Mouse (Mus musculus) heart, embryonic 10.5 days (tissue): Measurements from ENCODE around the gene Krtap27-1. TPM values are rescaled to one million over a fixed set of nuclear protein-coding genes. Genes with fewer than 3 reads are reported as not detected.

ENCODE experiments used
- DNase-seq: peaks from one replicate; pipeline ENCODE4 v3.0.0-alpha.2; 2017; ENCODE audit warnings: low spot score
- H3K27ac ChIP-seq: fragments of 300-500 bp; sonication (generic); 2 replicates; pipeline ENCODE4 v1.5.1; 2016; ENCODE audit warnings: mild to moderate bottlenecking
- H3K27me3 ChIP-seq: fragments of 300-500 bp; sonication (generic); 2 replicates; pipeline ENCODE4 v1.6.1; 2016; ENCODE audit warnings: mild to moderate bottlenecking; ENCODE audit not compliant: poor library complexity, insufficient read depth, severe bottlenecking
- H3K36me3 ChIP-seq: fragments of 300-500 bp; sonication (generic); 2 replicates; pipeline ENCODE4 v1.6.1; 2016; ENCODE audit warnings: mild to moderate bottlenecking, moderate library complexity
- H3K4me1 ChIP-seq: fragments of 300-500 bp; sonication (generic); 2 replicates; pipeline ENCODE4 v1.6.1; 2016; ENCODE audit warnings: mild to moderate bottlenecking
- H3K4me3 ChIP-seq: fragments of 300-500 bp; sonication (generic); 2 replicates; pipeline ENCODE4 v1.5.1; 2016; ENCODE audit warnings: mild to moderate bottlenecking, moderate library complexity
- H3K9me3 ChIP-seq: fragments of 300-500 bp; sonication (generic); 2 replicates; pipeline ENCODE4 v1.6.1; 2016; ENCODE audit warnings: mild to moderate bottlenecking, moderate library complexity
- WGBS: fragments of 180-500 bp; shearing (Covaris S2); methylation state at CpG from one replicate; pipeline ENCODE4 v1.1.7; 2016; 5-methylcytosine and 5-hydroxymethylcytosine counted together
- polyA plus RNA-seq: library from polyadenylated mRNA; unstranded; fragments of >200 nt; fragmentation: Nextera tagmentation; extraction: Ambion mirVana; gene quantifications from 2 replicates; pipeline ENCODE4 v1.2.1, GENCODE M21; 2016

Gene Krtap27-1
- not detected in 2 replicates for polyA plus RNA-seq

DNA sequence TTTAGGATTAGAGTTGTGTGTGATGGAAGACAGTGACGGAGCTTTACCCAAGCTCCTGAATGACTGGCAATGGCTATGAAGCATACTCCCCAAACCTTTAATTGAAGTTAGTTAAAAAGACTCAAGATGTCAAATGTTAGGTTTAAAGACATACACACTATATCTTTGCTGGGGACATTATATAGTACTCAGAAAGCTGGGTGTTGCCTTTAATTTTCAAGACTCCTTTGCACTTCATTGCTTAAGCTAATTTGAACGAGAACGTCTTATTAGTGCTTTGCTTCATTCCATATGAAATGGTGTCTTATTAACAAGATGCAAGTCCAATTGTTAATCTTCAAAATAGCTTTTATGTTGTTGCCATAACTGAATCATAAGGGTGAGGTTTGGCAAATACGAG lies at the start of gene Krtap27-1:
TSS of gene Krtap27-1 (minus strand) at position 101 of the 400 bp plus-strand sequence.
- WGBS, result 89% methylated on average over 4 of the region's 4 CpGs
- no peaks in the 10 kb centered on the region for H3K9me3 ChIP-seq
- H3K27ac ChIP-seq, result no peak within 1 kb of the TSS
- H3K4me3 ChIP-seq, result no peak within 1 kb of the TSS
- H3K4me1 ChIP-seq, result no peaks in the 10 kb centered on the region
- H3K27me3 ChIP-seq, result no peaks in the 10 kb centered on the region
- DNase-seq, result no peak
- no peaks in the 10 kb centered on the region for H3K36me3 ChIP-seq

DNA sequence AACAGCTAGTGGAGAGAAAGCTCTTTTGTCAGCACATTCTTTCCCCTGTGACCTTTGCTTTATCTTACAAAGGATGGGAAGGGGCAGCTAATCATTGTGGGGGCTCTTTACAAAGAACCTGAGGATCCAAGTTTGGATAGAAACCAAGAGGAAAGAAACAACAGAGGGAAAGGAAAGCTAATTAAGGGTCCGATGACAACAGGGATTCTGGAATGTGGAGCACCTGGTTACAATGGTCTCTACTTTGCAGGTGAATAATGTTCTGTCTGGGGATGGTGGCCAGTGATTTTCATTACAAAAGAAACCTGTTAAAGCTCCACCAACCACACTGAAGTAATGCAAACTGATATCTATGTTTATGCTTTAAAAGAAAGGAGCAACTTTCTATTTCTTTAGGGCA lies 48.6 kb upstream of the Krtap27-1 start:
- WGBS, result 37% methylated on average over 1 of the region's 1 CpGs
- H3K9me3 ChIP-seq, result no peaks in the 10 kb centered on the region
- H3K4me1 ChIP-seq, result no peaks in the 10 kb centered on the region
- no peak overlapping the region for H3K27ac ChIP-seq
- no peaks in the 10 kb centered on the region for H3K27me3 ChIP-seq
- no peak overlapping the region for H3K4me3 ChIP-seq
- H3K36me3 ChIP-seq, result no peaks in the 10 kb centered on the region
- DNase-seq, result no peak

DNA sequence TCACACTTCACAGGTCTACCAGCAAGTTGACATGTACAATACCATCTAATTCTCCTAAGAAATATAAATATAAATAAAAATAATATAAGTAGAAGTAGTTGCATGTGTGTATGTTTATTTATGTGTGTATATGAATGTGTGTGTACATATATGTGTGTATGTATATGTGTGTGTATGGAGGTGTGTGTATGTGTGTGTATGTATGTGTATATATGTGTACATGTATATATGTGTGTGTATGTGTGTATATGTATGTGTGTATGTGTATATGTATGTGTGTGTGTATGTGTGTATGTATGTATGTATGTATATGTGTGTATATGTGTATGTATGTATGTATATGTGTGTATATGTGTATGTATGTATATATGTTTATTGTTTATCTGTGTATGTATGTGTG lies 45.1 kb upstream of the Krtap27-1 start:
- H3K4me3 ChIP-seq, result no peak overlapping the region
- no peak for DNase-seq
- H3K27ac ChIP-seq, result no peak overlapping the region
- H3K9me3 ChIP-seq, result no peaks in the 10 kb centered on the region
- H3K27me3 ChIP-seq, result no peaks in the 10 kb centered on the region
- no peaks in the 10 kb centered on the region for H3K36me3 ChIP-seq
- no peaks in the 10 kb centered on the region for H3K4me1 ChIP-seq

DNA sequence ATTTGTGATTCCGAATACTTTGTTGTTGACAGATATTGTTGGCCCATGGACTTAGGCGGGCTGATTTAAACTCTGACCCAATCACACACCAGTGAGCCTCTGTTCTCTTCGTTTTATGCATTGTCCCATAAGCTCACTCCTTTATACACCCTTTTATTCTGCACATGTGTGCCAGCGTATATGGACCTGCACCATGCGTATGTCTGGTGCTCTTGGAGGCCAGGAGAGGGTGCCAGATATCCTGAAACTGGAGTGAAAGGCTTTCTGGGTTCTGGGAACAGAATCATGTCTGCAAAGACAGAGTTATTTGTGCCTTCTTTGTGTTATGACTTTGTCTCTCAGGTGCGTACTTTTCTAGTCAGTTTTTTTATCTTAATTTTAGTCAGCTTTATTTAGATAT lies 39.8 kb upstream of the Krtap27-1 start:
- Histone ChIP-seq H3K4me1 (no peaks in the 10 kb centered on the region), H3K27ac (no peak overlapping the region), H3K36me3 (no peaks in the 10 kb centered on the region), H3K27me3 (no peaks in the 10 kb centered on the region), H3K9me3 (no peaks in the 10 kb centered on the region), H3K4me3 (no peak overlapping the region)
- 81% methylated on average over 6 of the region's 6 CpGs for WGBS
- DNase-seq, result no peak

DNA sequence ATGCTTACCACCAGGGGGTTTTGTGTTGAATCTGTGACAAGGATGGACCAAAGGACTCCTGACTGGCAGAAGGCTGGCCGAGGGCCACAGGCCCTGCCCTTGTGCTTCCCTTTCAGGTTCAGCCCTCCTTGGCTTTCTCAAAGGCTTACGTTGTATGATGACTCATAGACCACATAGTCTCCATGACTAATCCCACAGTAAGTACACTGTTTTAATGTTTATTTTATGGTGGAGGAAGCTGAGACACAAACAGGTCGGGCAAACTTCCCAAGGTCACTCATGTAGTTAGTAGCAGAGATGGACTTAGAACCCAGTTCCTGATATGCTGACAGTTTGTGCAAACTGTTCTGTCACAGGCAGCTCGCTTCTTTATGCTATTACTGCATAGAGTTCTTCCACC lies 39.3 kb upstream of the Krtap27-1 start:
- Histone ChIP-seq H3K4me1 (no peaks in the 10 kb centered on the region), H3K27ac (no peak overlapping the region), H3K27me3 (no peaks in the 10 kb centered on the region), H3K36me3 (no peaks in the 10 kb centered on the region), H3K9me3 (no peaks in the 10 kb centered on the region), H3K4me3 (no peak overlapping the region)
- WGBS, result 76% methylated on average over 4 of the region's 4 CpGs
- no peak for DNase-seq

DNA sequence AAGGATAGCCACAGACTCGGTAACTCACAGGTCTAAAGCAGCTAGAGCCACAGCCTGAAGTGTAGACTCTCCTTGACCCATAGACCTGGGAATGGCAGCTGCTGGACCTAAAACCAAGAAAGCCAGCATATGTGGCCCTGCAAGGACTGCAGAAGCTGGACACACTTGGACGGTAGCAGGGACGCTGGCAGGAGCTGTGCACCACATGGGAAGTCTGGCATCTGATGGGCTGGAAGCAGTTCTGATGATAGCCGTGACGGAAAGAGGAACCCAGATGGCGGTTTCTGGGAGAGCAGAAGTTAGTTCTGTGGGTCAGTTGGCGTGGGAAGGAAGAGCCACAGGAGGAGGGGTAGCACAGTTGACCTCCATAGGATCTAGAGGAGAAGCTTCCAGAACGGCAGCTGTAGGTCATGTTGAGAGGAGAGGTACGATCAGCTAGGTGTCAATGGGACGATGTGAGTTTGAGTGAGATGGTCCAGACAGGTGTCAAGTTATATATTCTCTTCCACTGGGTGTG lies 36.1 kb upstream of the Krtap27-1 start, which contains the start of gene 2310061N02Rik:
TSS of gene 2310061N02Rik (minus strand) at position 467 of the 517 bp plus-strand sequence.
- Histone ChIP-seq H3K4me3 (no peak within 1 kb of the TSS), H3K36me3 (no peaks in the 10 kb centered on the region), H3K4me1 (no peaks in the 10 kb centered on the region), H3K27ac (no peak within 1 kb of the TSS), H3K9me3 (no peaks in the 10 kb centered on the region), H3K27me3 (no peaks in the 10 kb centered on the region)
- 89% methylated on average over 10 of the region's 10 CpGs for WGBS
- no peak for DNase-seq

DNA sequence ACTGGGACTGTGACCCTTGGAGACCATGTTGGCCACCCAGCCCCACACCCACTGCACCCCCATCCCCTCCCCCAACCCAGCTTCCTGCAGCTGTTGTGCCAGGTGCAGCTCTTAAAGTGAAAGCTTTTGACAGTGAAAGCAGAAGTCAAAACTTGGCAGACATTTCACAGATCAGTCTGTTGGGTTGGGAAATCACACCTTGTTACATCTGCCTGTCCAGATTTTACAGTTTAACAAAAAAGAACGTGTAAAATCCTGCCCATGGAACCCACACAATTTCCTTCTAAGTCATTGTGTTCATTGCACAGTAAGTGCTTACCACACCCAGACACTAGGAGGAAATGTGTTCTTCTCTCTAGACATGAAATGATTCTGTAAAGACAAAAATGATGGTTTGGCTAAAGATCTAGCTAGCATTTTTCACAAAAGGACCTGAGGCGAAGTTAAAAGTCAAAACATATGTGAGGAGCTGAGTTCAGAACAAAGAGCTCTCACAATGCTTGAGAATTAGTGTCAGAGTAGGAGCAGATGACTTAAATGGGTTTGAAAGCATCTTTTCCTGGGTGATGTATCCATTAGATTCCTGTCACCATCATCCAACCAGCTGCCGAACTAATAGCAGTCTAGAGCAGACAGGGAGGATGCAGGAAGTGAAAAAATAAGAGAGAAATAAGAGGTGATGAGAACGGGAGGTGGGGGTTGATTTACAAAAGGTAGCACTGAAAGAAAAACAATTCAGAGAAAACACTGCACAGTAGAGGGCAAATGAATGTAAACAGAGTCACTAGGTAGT lies 29.8 kb upstream of the Krtap27-1 start:
- Histone ChIP-seq H3K36me3 (no peaks in the 10 kb centered on the region), H3K27me3 (no peaks in the 10 kb centered on the region), H3K27ac (no peak overlapping the region), H3K9me3 (no peaks in the 10 kb centered on the region), H3K4me1 (no peaks in the 10 kb centered on the region), H3K4me3 (no peak overlapping the region)
- WGBS, result 55% methylated on average over 4 of the region's 4 CpGs
- no peak for DNase-seq

DNA sequence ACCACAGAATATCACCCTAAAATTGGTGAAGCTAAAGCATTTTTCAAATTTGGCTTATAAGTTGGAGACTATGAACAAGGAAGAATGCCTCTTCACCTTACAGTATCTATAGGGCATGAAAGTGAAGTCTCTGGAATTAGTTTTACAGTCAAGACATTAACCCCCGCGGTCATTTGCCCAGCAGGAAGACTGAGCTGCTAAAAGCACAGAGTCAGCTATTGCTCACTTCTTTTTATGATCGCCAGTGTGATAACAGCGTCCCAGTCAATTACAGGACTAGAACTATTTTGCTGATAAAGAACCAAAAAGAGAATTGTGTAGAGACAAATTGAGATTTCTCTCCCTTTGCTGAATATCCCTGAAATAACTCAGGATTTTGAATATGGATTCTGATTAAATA lies 24.8 kb upstream of the Krtap27-1 start:
- no peaks in the 10 kb centered on the region for H3K4me1 ChIP-seq
- H3K4me3 ChIP-seq, result no peak overlapping the region
- H3K9me3 ChIP-seq, result no peaks in the 10 kb centered on the region
- H3K36me3 ChIP-seq, result no peaks in the 10 kb centered on the region
- DNase-seq, result no peak
- H3K27ac ChIP-seq, result no peak overlapping the region
- 77% methylated on average over 4 of the region's 4 CpGs for WGBS
- H3K27me3 ChIP-seq, result no peaks in the 10 kb centered on the region

DNA sequence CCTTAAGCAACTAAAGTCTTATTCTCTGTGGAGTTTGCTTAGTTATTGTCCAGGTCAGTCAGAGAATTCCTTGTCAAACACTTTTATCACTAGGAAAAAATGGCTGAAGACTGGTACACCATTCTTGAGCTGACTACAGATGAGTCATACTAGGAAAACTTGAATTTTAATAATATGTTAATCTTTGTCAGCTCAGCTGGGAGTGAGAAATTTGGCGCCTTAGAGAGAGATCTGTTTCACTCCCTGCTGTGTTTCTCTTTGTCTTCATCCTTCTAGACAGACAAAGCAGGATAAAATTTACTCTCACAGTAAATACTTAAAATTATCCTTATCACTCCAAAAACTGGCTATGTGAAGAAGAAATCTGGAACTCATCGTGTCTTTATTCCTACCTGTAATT lies 9.8 kb upstream of the Krtap27-1 start:
- H3K9me3 ChIP-seq, result no peaks in the 10 kb centered on the region
- WGBS, result 69% methylated on average over 2 of the region's 2 CpGs
- H3K27ac ChIP-seq, result no peak overlapping the region
- H3K27me3 ChIP-seq, result no peaks in the 10 kb centered on the region
- no peak overlapping the region for H3K4me3 ChIP-seq
- no peak for DNase-seq
- H3K36me3 ChIP-seq, result no peaks in the 10 kb centered on the region
- H3K4me1 ChIP-seq, result no peaks in the 10 kb centered on the region

DNA sequence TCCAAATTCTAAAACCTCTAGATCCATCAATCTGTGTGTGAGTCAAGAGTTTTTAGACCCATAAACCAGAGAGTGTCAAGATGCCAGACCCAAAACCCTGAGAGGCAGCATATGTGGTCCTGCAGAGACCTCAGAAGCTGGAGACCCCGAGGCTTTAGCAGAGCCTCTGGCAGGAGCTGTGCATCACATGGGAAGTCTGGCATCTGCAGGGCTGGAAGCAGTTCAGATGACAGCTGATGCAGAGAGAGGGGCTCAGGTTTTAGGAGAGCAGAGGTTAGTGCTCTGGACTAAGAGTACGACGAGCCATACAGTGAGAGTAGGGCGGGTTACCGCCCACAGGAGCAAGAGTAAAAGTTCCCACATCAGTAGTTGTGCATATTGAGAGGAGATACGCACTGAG lies 7.6 kb upstream of the Krtap27-1 start:
- Histone ChIP-seq H3K36me3 (no peaks in the 10 kb centered on the region), H3K27me3 (no peaks in the 10 kb centered on the region), H3K4me1 (no peaks in the 10 kb centered on the region), H3K4me3 (no peak overlapping the region), H3K9me3 (no peaks in the 10 kb centered on the region), H3K27ac (no peak overlapping the region)
- 84% methylated on average over 6 of the region's 6 CpGs for WGBS
- DNase-seq, result no peak

DNA sequence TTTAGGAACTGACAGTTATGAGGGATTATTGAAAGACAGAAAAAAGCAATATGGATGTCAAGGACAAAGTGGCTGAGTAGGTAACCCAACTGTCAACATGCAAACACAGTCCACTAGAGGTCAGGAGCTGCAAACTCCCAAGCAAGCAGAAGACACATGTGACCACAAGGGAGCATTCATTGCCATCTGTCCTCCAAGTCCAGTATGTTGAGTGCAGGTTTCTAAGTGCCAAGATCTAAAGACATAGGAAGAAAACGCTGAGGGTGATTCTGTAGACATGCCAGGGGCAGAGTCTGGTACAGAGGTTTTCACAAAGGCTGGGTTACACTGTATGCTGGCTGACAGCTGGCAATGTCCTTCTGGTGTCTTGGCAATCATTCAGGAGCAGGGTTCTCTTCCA lies 14.0 kb downstream of the Krtap27-1 start:
- Histone ChIP-seq H3K36me3 (no peaks in the 10 kb centered on the region), H3K4me1 (no peaks in the 10 kb centered on the region), H3K27ac (no peak overlapping the region), H3K27me3 (no peaks in the 10 kb centered on the region), H3K9me3 (no peaks in the 10 kb centered on the region), H3K4me3 (no peak overlapping the region)
- DNase-seq, result no peak
- WGBS, result 46% methylated on average over 1 of the region's 1 CpGs

DNA sequence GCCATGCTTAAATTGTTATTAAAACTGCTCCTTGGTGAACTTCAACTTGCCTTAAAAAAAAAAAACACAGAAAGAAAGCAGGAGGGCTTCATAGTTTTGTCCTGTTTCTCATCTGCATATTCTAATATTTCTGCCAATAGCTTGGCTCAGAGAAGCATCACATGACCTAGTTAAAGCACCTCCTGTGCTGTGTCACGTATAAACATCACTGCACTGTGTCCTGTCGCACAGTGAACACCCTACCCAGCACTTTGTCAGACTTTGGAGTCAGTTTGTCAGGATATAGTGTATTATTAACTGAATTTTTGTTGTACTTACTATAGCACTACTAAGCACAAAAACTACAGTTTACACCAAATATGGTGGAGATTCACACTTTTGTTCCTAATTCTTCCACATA lies 19.5 kb downstream of the Krtap27-1 start:
- no peaks in the 10 kb centered on the region for H3K4me1 ChIP-seq
- 61% methylated on average over 2 of the region's 2 CpGs for WGBS

DNA sequence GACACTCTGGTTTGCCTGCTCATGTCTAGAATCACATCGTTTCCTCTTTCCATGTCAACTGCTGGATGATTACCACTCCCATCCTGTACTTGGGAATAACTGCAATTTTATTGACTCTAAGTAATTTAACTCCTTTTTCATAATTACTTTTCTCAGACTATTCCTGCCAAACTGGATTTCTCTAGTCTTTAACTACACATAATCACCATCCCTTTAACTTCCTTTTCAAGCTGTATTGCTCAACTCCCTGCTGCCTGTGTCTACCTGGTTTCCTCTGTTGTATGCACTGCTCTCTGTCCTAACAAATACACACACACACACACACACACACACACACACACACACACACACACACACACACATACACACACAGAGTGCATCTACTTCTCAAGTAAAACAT lies 20.4 kb downstream of the Krtap27-1 start:
- no peaks in the 10 kb centered on the region for H3K36me3 ChIP-seq
- no peak overlapping the region for H3K27ac ChIP-seq
- H3K4me1 ChIP-seq, result no peaks in the 10 kb centered on the region
- H3K9me3 ChIP-seq, result no peaks in the 10 kb centered on the region
- H3K4me3 ChIP-seq, result no peak overlapping the region
- 78% methylated on average over 1 of the region's 1 CpGs for WGBS
- no peak for DNase-seq
- no peaks in the 10 kb centered on the region for H3K27me3 ChIP-seq

More for the DNA sequence above, 19.5 kb downstream of the Krtap27-1 start:
- no peak for DNase-seq
- Histone ChIP-seq H3K36me3 (no peaks in the 10 kb centered on the region), H3K4me3 (no peak overlapping the region), H3K27me3 (no peaks in the 10 kb centered on the region), H3K9me3 (no peaks in the 10 kb centered on the region), H3K27ac (no peak overlapping the region)
